Mouse (Mus musculus): Measurements from ENCODE around the gene Cdr2l.

- TF ChIP-seq ZC3H11A (IDR thresholded peaks at IDR 0.05; ENCODE audit: borderline replicate concordance, low read depth, low read length), result no peak
- no peak for TF ChIP-seq CHD2 (IDR thresholded peaks at IDR 0.05; ENCODE audit: low read depth, low read length)
- TF ChIP-seq HCFC1 (IDR thresholded peaks at IDR 0.05; ENCODE audit: borderline replicate concordance, insufficient read depth, low read length), result peak; percentile 82
- TF ChIP-seq ZNF384 (IDR thresholded peaks at IDR 0.05; ENCODE audit: low read depth, low read length), result no peak
These were observed 21.8 kb downstream of the Cdr2l start, which contains the start of gene Mrpl58 for GRCm38 (mm10) chr11:115403338-115404124.
